Mouse (Mus musculus) 416B (cell line): ENCODE results near the gene Ndufs2.

ENCODE experiments used
- DNase-seq: peaks from one replicate; pipeline ENCODE4 v3.0.0; 2011; ENCODE audit warnings: low read depth

Ndufs2 gene

DNA sequence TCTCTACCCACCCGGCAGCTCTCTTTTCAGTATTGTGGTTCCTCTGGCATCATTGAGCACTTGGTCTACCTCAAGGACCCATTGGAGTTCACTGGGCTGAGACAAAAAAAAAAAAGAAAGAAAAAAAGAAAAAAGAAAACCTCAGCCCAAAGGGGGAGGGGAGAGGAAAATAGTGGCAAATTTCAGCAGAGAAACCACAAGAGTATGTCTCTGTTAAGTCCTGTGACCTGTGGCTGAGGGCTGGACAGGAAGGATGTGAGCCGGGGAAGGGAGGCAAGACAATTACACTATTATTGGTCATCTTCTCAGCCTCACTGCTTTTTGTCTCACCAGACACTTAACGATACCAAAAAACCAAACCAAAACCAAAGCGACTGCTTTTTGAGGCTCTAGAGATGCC lies 19.3 kb downstream of the Ndufs2 start:
- peak; percentile 96 for DNase-seq

DNA sequence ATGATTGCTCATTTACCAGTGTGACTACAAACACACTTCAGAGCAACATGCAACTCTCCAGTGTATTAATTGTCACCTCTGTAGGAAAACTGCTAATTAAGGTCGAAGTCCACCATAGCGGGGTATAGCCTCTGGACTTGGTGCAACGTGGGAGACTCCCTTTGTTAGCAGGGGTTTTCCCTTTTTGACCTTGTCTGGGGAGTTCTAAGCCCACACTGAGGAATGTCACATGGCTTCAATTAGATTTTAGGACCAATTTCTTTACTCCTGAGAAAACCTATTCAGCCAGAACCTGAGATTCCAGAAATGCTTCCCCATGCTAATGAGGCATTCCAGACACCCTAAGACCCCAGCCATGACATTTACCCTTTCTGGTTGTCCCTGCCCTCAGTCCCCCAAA lies 21.0 kb downstream of the Ndufs2 start:
- no peak for DNase-seq

DNA sequence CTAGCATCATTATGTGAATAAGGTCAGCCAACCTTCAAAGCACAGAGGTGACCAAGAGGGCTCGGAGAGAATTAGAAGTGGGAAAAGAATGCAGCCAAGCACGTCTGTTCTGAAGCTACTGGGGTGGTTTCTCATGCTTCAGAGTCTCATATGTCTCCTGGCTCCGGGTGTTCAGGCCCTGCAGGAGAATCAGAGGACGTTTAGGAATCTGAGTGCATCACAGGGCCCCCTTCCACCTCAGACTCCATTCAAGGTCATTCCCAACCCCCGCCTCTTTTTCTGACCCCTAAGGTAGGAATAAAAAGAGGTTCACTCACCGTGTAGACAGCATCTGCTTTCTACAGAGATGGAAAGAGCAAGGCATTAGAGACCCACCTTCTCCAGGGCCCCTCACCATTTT lies 21.4 kb downstream of the Ndufs2 start:
- no peak for DNase-seq

DNA sequence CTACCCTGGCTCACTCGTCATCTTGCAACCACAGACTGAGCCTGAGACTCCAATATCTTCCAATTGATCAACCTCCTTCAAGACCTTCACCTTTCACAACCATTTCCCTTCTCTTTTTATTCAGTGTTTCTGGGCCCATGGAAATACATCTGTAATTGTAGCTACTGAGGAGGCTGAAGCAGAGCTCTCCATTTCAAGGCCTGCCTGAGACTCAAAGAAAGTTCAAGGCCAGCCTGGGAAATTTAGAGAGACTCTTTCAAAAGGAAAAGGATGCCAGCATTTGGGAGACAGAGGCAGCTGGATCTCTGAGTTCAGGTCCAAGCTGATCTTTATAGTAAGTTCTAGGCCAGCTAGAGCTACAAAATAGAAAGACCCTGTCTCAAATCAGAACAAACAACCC lies 23.3 kb downstream of the Ndufs2 start:
- no peak for DNase-seq

DNA sequence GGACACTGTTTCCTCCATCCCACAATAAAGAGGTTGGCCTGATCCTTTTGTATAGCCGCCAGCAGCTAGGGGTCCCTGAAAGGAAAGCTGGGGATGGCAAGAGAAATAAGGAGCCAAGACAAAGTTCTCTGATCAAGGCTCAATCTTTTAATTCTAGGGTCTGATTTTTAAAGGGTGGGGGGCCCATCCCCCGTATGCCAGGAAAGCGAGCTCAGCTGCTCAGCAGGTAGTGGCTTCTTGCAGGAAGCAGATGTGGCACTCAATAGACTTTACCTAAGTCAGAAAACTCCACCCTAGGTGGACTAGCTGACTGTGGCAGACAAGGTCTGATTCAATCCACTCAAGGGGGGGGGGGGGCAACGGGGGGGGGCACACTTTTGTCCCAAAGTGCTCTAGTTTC lies 24.4 kb downstream of the Ndufs2 start:
- DNase-seq: no peak

DNA sequence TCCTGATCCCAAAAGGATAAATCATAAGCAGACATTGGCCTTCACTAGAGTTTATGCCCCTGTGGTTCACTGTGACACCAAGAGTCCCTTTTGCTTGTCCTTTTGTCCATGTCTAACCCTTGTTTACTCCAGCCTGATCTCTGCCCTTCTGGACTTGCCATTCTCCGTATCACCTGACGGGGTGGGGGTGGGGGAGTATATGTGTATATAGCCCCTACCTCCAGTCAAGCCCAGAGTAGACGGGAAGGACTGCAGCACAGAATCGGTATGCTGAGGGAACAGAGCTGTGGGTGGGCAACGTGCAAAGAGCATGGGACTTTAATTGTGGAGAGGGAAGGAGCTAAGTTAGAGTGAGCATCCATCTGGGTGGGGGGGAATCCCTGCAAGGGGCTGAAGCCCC lies 26.3 kb downstream of the Ndufs2 start, which contains the start of gene Apoa2:
Apoa2 (plus strand) TSS at position 198 of the 400 bp plus-strand sequence.
- DNase-seq: no peak

DNA sequence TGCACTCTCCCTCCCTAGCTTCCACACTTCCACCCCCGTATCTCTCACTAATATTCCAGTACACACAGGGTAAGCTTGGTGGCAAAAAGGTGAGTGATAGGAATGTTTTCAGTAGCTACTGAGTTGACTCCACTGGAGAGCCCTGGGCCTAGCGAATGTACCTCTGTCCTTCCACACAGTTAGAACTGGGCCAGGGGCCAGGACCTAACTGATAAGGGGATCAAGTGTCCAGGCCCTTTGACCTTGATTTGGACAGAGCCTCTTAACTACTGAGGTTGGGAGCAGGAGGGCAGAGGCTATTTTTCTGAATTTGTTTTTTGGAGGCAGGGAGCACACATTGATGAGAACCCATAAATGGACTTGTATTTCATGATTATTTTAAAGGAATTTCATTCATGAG lies 27.4 kb downstream of the Ndufs2 start:
- DNase-seq: peak; percentile 21

DNA sequence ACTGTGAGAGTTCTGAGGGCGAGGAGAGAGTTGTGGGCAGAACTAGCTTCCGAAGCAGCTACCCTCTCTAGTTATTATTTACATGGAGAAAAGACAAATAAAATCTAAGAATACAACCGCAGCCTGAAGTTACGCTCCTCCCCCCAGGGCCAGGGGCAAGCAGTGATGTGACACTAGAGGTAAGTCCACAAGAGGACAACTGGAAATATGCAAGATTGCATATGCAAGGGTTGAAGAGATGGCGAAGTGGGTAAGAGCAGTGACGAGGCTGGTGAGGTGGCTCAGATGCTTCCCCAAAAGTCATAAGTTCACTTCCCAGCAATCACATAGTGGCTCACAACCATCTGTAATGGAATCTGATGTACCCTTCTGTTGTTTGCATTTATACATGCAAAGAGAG lies 28.0 kb downstream of the Ndufs2 start:
- DNase-seq: peak; percentile 39

DNA sequence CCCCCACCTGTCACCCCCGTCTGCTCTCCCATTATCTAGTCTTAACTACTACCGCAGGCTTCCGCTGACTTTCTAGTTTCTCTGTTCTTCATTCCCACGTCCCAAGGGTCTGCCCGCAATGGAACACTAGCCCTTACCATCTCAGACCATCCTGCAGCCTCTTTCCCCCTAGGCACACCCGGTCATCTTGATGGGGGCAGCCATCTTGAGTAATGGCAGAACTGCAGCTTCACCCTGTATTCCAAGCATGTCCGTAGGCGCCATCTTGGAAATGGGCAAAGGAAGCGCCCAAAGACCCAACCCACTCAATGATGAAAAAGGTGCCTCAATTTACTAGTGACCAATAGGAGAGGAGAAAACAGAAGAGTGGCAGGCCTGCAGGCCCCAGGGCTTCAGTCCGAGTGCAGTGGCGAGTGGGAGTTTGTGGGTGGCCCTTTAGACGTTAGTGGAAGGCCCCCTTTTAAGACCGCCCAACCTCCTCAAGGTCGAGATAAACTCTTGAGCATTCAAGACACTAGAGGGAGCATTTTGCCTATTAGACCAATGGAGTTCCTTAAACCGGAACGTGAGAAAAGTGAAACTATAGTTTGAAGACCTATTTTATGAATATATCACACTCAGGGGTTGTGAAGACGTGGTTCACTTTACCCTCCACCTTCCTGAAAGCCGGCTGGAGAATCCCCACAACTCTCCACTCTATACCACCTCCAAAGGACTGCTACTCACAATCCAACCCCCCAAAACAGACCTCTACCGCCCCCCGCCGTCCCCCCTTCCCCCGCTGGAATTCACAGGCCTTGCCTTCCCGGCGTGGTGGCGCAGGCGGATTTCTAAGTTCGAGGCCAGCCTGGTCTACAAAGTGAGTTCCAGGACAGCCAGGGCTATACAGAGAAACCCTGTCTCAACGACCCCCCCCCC lies 28.7 kb downstream of the Ndufs2 start, which contains the start of gene Tomm40l:
Tomm40l (minus strand) TSS at position 277 of the 918 bp plus-strand sequence.
- peak; percentile 100 for DNase-seq

DNA sequence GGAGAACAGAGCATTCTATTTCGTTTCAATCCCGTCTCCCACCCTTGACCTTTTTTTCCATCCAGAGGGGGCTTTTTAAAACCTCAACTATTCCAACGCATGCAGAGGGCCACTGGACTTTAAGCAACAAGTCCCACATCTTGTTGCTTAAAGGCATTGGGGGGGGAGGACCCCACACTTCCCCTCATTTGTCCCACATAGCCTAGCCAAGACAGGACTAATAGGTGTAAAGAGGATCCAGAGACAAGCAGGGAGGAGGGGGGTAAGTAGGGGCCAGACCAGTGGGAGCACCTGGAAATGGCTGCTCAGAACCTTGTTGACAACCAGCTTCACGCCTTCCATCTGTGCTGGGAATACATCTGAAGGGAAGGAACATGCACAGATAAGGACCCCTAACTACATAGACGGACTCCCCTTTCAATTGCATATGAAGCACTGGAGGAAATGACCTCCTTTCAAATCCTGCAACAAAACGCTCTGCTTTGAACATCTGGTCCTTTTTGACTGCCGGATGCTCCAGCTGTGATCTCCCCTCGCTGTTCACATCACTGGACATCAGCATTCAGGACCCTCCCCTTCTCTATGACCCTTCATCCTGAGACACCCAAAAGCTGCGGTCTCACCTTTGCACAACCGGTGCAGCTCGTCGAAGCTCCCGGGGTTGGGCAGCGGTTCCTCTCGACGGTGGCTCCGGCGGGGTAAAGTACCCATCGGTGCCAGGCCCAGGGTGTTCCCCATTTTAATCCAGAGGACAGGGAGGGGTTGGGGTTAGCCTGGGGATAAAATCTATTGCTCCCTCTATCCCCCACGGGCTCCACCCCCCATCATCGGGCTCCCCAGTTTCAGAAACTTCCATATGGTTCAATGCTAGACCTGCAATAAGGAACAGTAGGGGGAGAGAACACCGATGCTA lies 29.7 kb downstream of the Ndufs2 start:
- DNase-seq: peak; percentile 23

DNA sequence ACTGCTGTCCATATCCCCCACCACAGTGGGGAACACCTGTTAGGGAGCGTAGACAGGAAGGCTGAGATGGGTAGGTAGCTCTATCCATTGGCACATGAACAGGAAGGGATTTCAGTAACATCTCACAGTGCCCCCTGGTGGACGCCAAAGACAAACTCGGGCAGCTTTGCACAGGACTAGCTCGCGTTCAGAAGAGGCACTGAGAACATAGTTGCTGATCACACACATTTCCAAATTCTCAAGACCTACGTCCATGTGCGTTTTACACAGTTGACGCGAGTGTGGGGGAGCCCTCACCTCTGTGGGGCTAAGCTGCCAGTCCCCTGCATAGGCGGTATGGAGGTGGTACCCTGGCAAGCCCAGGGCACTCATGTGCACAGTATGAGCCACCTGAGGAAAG lies 30.3 kb downstream of the Ndufs2 start:
- peak; percentile 87 for DNase-seq

DNA sequence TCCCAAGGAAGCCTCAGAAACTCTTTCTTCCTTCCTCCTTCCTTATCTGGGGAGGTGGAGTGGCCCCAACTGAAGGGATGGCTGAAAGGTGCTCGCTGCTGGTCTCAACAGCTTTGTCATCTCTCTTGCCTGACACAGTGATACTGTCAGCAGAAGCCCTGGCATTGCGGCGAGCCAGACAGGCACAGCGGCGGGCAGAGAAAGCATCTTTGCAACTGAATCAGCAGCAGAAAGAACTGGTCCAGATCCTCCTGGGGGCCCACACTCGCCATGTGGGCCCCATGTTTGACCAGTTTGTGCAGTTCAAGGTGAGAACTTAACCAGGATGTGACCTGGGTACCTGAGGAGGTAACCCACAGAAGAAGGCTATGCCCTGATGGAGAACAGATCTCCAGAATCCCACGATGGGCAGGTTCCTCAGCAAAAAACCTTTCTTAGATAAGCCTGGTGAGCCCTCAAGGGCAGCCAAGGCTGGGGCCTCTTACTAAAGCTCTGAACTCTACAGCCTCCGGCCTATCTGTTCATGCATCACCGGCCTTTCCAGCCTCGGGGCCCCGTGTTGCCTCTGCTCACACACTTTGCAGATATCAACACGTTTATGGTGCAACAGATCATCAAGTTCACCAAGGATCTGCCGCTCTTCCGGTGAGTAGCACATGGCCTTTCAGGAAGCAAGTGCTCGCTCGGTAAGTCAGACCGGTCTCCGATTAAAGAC lies 34.8 kb downstream of the Ndufs2 start:
- no peak for DNase-seq

DNA sequence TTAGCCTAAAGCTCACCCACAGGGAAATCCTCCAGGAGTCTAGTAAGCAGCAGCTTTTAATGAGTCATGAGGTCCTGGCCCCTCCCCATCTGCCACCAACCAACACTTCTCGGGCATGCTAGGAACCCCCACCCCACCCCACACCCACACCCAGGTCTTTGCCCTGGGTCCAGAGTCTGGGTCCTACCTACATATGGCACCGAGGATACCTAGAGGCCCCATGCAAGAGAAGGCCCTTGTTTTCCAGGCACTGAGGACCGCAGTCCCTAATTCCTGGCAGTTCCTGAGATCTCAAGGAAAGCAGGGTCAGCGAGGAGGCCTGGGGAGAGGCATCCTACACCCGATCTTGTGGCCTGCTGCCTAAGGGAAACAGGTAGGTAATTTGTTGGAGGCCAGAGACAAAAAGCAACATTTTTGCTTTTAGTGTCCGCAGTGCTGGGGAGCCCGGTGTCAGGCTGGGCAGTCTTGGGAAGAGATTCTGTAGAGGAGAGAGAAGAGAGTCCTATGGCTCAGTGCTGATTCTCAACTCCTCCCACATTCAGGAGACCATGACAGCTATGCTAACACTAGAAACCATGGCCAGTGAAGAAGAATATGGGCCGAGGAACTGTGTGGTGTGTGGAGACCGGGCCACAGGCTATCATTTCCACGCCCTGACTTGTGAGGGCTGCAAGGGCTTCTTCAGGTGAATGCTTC lies 37.2 kb downstream of the Ndufs2 start, which contains the start of gene Nr1i3:
Nr1i3 (plus strand) TSS at position 170 of the 696 bp plus-strand sequence.
- DNase-seq: no peak

DNA sequence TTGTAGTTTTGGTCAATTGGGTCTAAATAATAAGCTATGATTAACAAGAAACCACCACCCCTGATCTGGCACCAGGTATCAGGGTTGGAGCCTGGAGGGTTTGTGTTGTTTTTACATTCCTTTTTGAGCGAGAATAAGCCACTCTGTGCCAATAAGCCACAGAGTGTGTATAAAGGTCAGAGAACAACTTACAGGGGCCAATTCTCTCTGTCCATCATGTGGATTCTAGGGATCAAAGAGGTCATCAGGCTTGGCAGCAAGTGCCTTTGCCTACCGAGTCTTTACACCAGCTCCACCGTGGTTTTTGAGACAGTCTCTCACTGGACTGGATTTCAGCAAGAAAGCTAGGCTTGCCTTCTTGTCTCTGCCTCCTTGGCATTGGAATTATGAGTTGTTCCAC lies 38.3 kb downstream of the Ndufs2 start:
- no peak for DNase-seq

DNA sequence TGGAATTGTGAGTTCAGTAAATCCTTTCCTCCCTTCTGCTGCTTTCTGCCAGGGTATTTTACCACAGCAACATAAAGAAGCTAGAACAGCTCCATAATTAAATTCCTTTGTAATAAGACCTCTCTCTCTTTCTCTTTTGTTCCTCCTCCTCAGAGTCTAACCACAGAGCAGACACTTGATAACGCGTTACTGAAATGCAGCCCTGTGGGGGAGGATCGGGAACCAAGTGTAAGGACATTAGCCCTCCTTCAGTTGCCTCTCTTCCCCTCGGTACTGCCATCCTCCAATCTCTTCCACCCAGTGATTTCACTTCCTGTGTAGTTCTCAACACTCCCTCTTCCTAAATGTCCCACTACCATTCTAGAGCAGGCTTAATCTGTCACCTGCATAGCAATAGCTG lies 41.8 kb downstream of the Ndufs2 start:
- no peak for DNase-seq

DNA sequence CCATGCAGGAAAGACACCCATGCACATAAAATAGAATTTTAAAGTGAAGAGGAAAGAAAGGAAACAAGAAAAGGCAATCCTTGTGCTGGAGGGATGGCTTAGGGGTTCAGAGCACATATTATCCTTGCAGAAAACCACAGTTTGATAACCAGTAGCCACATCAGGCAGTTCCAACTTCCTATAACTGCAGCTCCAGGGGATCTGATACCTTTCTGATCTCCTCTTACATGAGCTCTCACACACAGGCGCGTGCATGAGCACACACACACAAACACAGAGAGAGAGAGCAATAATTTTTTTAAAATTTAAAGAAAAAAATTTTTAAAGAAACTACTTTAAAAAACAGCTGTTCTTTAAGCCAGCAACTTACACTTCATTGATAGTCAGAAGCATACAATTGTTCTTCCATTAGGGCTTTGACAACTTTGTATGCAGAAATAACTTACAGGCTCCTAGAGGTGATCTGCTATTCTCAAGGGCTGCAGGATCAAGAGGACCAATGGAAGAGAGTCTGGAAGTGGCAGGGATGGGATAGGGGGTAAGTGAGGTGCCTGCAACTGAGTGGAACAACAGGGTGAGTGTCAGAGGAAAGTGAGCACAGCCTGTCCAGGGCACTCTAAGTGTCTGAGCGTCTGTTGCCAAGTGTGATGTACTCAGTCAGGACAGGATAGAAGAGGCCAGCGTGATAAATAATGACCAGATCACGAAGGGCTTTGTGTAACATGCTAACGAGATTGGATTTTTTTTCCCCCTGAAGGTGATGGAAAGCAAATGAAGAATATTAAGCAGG lies 45.3 kb downstream of the Ndufs2 start:
- DNase-seq: peak; percentile 74

DNA sequence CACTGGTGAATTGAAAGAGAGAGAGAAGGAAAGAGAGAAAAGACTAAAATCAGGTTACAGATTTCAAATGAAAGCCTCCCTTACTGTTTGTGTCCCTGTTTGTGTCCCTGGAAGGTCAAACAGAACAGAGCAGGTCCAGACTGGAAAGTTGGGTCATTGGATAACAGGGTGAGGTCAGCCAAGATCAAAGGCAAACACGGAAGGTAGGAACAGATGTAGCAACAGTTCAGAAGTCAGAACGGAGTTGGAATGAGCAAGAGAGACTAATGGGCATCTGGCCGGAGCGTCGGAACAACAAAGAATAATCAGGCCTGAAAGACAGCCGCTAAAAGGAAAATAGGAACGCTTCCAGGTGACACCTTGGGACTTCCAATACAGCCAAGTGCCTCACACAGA lies 46.9 kb downstream of the Ndufs2 start:
- no peak for DNase-seq

DNA sequence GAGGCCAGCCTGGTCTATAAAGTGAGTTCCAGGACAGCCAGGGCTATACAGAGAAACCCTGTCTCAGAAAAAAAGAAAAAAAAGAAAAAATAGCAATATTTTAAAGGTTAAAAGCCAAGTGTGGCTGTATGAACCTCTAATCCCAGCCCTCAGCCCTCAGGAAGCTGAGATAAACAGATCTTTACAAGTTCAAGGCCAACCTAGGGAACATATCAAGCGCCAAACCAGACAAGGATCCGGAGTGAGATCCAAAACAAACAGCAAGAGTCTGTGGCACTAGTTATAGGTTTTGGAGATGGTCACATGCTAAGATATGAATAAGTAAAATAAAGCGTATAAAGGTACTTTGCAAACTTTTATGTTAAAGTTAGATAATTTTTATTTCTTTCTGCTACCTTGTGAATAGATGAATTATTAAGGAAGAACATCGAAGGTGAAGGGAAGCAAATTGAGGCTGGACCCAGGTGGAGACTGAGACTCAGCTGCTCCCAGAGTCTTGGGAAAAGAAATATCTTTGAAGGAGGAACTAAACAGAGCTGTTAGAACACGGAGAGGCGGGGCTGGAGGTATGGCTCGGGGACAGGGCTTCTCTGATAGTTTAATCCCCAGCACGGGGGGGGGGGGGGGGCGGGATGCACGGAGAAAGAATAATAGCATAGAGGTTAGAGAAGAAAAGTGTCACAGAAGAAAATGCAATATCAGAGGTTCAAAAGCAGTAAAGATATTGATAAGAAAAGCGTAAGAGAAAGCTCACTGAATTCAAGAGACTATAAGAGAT lies 47.5 kb downstream of the Ndufs2 start:
- DNase-seq: no peak

DNA sequence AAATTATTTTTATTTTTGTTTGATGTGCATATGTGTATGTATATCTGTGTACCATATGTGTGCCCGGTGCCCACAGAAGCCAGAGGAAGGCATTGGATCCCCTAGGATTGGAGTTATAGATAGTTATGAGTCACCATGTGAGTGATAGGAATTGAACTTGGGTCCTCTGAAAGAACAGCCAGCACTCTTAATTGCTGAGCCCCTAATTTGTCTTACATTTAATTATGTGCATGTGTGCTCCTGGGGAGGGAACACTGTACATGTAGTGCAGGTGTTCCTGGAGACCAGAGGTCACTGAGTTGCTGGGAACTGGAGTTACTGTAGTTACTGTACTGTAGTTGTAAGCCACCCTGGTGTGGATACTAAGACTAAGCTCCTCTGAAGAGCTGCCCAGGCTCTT lies 50.4 kb downstream of the Ndufs2 start:
- DNase-seq: no peak

DNA sequence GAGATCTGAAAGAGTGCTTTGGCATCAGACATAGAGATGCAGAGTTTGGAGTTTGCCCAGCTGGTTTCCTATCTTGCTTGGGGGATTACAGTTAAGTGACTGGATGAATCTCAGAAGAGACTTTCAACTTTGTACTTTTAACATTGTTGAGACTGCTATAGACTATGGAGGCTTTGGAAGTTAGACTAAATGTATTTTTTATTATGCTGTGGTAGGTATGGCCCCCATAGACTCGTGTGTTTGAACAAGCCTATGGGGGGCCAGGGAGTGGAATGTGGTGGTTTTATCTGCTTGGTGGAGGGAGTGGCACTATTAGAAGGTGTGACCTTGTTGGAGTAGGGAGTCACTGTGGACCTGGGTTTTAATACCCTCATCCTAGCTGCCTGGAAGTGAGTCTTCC lies 51.7 kb downstream of the Ndufs2 start:
- DNase-seq: no peak
